Mouse (Mus musculus) right cerebral cortex, postnatal 25 days (tissue): ENCODE data around the gene Serpinb1c.
A peak's percentile ranks its signal among the peaks of the same experiment; 100 is the strongest.
"Not testable (repeated sequence)": the region's sequence is repeated elsewhere in the genome, so short reads cannot be mapped to it uniquely, and the experiment has no call there.

Source experiments
- DNase-seq: peaks from one replicate; pipeline ENCODE4 v3.0.0; 2022

Gene Serpinb1c

GRCm38 (mm10) chr13:32898111-32898510 lies at the start of gene Serpinb1c:
Gene Serpinb1c (minus strand): TSS chr13:32898211.
- no peak for DNase-seq

GRCm38 (mm10) chr13:32939191-32939590 lies 41.2 kb upstream of the Serpinb1c start:
- not testable (repeated sequence) for DNase-seq

- DNase-seq: not testable (repeated sequence)
These were observed 40.3 kb upstream of the Serpinb1c start for GRCm38 (mm10) chr13:32938275-32938674.

GRCm38 (mm10) chr13:32934706-32935381 lies 36.8 kb upstream of the Serpinb1c start:
- DNase-seq: no peak

- no peak for DNase-seq
These were observed 31.2 kb upstream of the Serpinb1c start for GRCm38 (mm10) chr13:32929107-32929750.

GRCm38 (mm10) chr13:32927241-32927640 lies 29.2 kb upstream of the Serpinb1c start:
- no peak for DNase-seq

GRCm38 (mm10) chr13:32926661-32927060 lies 28.6 kb upstream of the Serpinb1c start:
- DNase-seq: no peak

- DNase-seq: no peak
These were observed 26.8 kb upstream of the Serpinb1c start for GRCm38 (mm10) chr13:32924578-32925360.

GRCm38 (mm10) chr13:32922622-32923021 lies 24.6 kb upstream of the Serpinb1c start:
- no peak for DNase-seq

GRCm38 (mm10) chr13:32912770-32913380 lies 14.9 kb upstream of the Serpinb1c start:
- DNase-seq: no peak

- no peak for DNase-seq
These were observed 10.2 kb upstream of the Serpinb1c start for GRCm38 (mm10) chr13:32908182-32908581.

GRCm38 (mm10) chr13:32903211-32903873 lies 5.3 kb upstream of the Serpinb1c start:
- DNase-seq: peak; percentile 85

- DNase-seq: peak; percentile 45
These were observed 4.5 kb upstream of the Serpinb1c start for GRCm38 (mm10) chr13:32902481-32903015.

- DNase-seq: no peak
These were observed 2.6 kb upstream of the Serpinb1c start for GRCm38 (mm10) chr13:32900639-32901038.

GRCm38 (mm10) chr13:32899114-32899513 lies 1.1 kb upstream of the Serpinb1c start:
- DNase-seq: not testable (repeated sequence)

- DNase-seq: no peak
These were observed 1.1 kb downstream of the Serpinb1c start for GRCm38 (mm10) chr13:32896931-32897330.

GRCm38 (mm10) chr13:32884755-32885154 lies 13.3 kb downstream of the Serpinb1c start:
- no peak for DNase-seq

- no peak for DNase-seq
These were observed 24.1 kb downstream of the Serpinb1c start for GRCm38 (mm10) chr13:32873862-32874261.

GRCm38 (mm10) chr13:32868843-32869242 lies 29.2 kb downstream of the Serpinb1c start:
- no peak for DNase-seq

- not testable (repeated sequence) for DNase-seq
These were observed 29.8 kb downstream of the Serpinb1c start for GRCm38 (mm10) chr13:32868233-32868632.

- DNase-seq: no peak
These were observed 31.0 kb downstream of the Serpinb1c start for GRCm38 (mm10) chr13:32867030-32867429.

- peak; percentile 75 for DNase-seq
These were observed 31.5 kb downstream of the Serpinb1c start for GRCm38 (mm10) chr13:32866484-32866883.
